Mouse (Mus musculus) kidney, postnatal 0 days (tissue): ENCODE data around the gene Glyctk. TPM values are rescaled to one million over a fixed set of nuclear protein-coding genes. Genes with fewer than 3 reads are reported as not detected.

Experiments
- ATAC-seq: fragments of 200-750 bp; cut with Nextera tagmentation; replicated peaks from 2 replicates; pipeline ENCODE4 v1.8.0; 2017; ENCODE audit warnings: low read depth, moderate number of reproducible peaks, moderate TSS enrichment, moderate library complexity; ENCODE audit not compliant: low FRiP score
- DNase-seq: peaks from one replicate; pipeline ENCODE4 v3.0.0-alpha.2; 2016; ENCODE audit warnings: low spot score
- H3K27ac ChIP-seq: fragments of 300-500 bp; sonication (generic); 2 replicates; pipeline ENCODE4 v1.5.1; 2014; ENCODE audit warnings: mild to moderate bottlenecking
- H3K27me3 ChIP-seq: fragments of 300-500 bp; sonication (generic); 2 replicates; pipeline ENCODE4 v1.6.1; 2014; ENCODE audit warnings: low read length, mixed read lengths; ENCODE audit not compliant: insufficient read depth
- H3K36me3 ChIP-seq: fragments of 300-500 bp; sonication (generic); 2 replicates; pipeline ENCODE4 v1.6.1; 2014; ENCODE audit warnings: low read length, mixed read lengths; ENCODE audit not compliant: insufficient read depth
- H3K4me1 ChIP-seq: fragments of 300-500 bp; sonication (generic); replicated peaks from 2 replicates; pipeline ENCODE4 v1.6.1; 2014; ENCODE audit warnings: antibody characterized with exemption, low read length, mixed read lengths; ENCODE audit not compliant: insufficient read depth
- H3K4me2 ChIP-seq: fragments of 300-500 bp; sonication (generic); 2 replicates; pipeline ENCODE4 v1.6.1; 2014; ENCODE audit warnings: mild to moderate bottlenecking, low read length, moderate library complexity, mixed read lengths
- H3K4me3 ChIP-seq: fragments of 300-500 bp; sonication (generic); replicated peaks from 2 replicates; pipeline ENCODE4 v1.5.1; 2014; ENCODE audit warnings: low read depth, low read length
- H3K9ac ChIP-seq: fragments of 300-500 bp; sonication (generic); 2 replicates; pipeline ENCODE4 v1.6.1; 2014; ENCODE audit warnings: low read depth, low read length
- H3K9me3 ChIP-seq: fragments of 300-500 bp; sonication (generic); replicated peaks from 2 replicates; pipeline ENCODE4 v1.6.1; 2016; ENCODE audit warnings: low read length, inconsistent platforms, mixed read lengths
- CTCF ChIP-seq: IDR thresholded peaks from 2 replicates; pipeline ENCODE4 v1.5.1; 2016; ENCODE audit warnings: antibody characterized with exemption, low read depth, mild to moderate bottlenecking, moderate library complexity
- WGBS: fragments of 180-500 bp; shearing (Covaris S2); extraction: QIAGEN DNeasy Blood & Tissue Kit; methylation state at CpG from one replicate; pipeline ENCODE4 v1.1.7; 2014; 5-methylcytosine and 5-hydroxymethylcytosine counted together
- polyA plus RNA-seq: library from polyadenylated mRNA; unstranded; fragments of >200 nt; fragmentation: Nextera tagmentation; extraction: Ambion mirVana; gene quantifications from 2 replicates; pipeline ENCODE4 v1.2.1, GENCODE M21; 2015

The Glyctk gene
- polyA plus RNA-seq, 1 experiment from 2014 or later: 11.5 TPM

GRCm38 (mm10) chr9:106201895-106202294, 44.0 kb upstream of the Glyctk start:
- no peak overlapping the region for H3K4me3 ChIP-seq
- no peak for ATAC-seq
- peak overlapping the region; percentile 62; the same call in 1 of the 2 replicates for H3K4me2 ChIP-seq

GRCm38 (mm10) chr9:106199535-106200272, 41.8 kb upstream of the Glyctk start, which contains the start of gene Ppm1m:
TSS of gene Ppm1m (minus strand) at chr9:106199746.
- H3K4me3 ChIP-seq: peak within 1 kb of the TSS; percentile 68
- H3K9me3 ChIP-seq: no peaks in the 10 kb centered on the region
- peaks cover 23% of the 10 kb centered on the region for H3K4me1 ChIP-seq
- H3K36me3 ChIP-seq: peaks cover 2% of the 10 kb centered on the region; the same call in 1 of the 2 replicates
- no peaks in the 10 kb centered on the region for H3K27me3 ChIP-seq
- TF ChIP-seq CTCF: no peak
- no peak for DNase-seq
- ATAC-seq: no peak
- 50% methylated on average over 18 of the region's 18 CpGs for WGBS
- H3K27ac ChIP-seq: peak within 1 kb of the TSS; percentile 64
- H3K4me2 ChIP-seq: peak within 1 kb of the TSS; percentile 72
- peak within 1 kb of the TSS; percentile 63 for H3K9ac ChIP-seq

More at GRCm38 (mm10) chr9:106201895-106202294, 44.0 kb upstream of the Glyctk start:
- H3K4me1 ChIP-seq: peaks cover 26% of the 10 kb centered on the region
- H3K27ac ChIP-seq: no peak overlapping the region
- WGBS: 68% methylated on average over 3 of the region's 3 CpGs
- no peaks in the 10 kb centered on the region for H3K9me3 ChIP-seq
- H3K27me3 ChIP-seq: no peaks in the 10 kb centered on the region
- H3K9ac ChIP-seq: no peak overlapping the region
- no peak for DNase-seq
- no peaks in the 10 kb centered on the region for H3K36me3 ChIP-seq
- TF ChIP-seq CTCF: no peak

GRCm38 (mm10) chr9:106198962-106199458, 41.1 kb upstream of the Glyctk start:
- Histone ChIP-seq H3K27me3 (no peaks in the 10 kb centered on the region), H3K9me3 (no peaks in the 10 kb centered on the region), H3K36me3 (peaks cover 2% of the 10 kb centered on the region; the same call in 1 of the 2 replicates), H3K27ac (peak overlapping the region; percentile 64), H3K4me1 (peaks cover 21% of the 10 kb centered on the region), H3K4me3 (peak overlapping the region; percentile 68), H3K4me2 (peak overlapping the region; percentile 72), H3K9ac (peak overlapping the region; percentile 63)
- peak; percentile 80 for DNase-seq
- 3% methylated on average over 37 of the region's 51 CpGs for WGBS
- TF ChIP-seq CTCF: no peak
- ATAC-seq: peak; percentile 52

GRCm38 (mm10) chr9:106197732-106198131, 39.8 kb upstream of the Glyctk start:
- no peak overlapping the region for H3K9ac ChIP-seq

DNA sequence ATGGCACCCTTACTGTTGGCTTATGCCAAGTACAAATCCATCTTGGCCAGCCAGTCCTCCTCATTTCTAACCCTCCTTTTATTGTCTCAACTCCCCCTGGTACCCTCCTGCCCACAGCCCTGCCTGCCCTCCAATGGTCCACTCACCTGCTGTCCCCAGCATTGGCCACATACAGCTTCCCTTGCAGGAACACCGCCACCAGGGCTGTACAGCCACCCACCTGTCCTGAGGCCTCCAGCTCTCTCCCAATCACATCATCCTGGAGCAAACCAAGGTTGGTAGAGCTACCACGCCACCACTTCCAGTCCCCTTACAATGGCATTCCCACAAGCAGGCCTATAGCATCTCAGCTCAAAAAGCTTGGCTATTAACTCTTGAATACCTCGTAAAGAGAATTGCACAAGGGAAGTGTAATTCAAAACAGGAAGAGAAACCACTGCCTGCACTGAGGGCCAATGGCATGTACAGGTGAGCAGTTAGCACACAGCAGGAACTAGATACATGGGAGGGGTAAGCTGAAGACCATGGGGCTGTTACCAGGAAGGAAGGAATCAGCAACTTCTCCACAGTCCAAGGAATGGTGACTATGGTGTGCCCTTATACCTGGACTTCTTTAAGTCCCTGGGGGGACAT, 39.3 kb upstream of the Glyctk start:
- Histone ChIP-seq H3K4me1 (peaks cover 12% of the 10 kb centered on the region), H3K4me2 (no peak overlapping the region), H3K4me3 (no peak overlapping the region), H3K27me3 (no peaks in the 10 kb centered on the region), H3K9me3 (no peaks in the 10 kb centered on the region), H3K36me3 (peaks cover 2% of the 10 kb centered on the region; the same call in 1 of the 2 replicates), H3K9ac (no peak overlapping the region), H3K27ac (no peak overlapping the region)
- DNase-seq (no peak), ATAC-seq (no peak)
- no peak for TF ChIP-seq CTCF
- WGBS: 83% methylated on average over 3 of the region's 3 CpGs

More at GRCm38 (mm10) chr9:106197732-106198131, 39.8 kb upstream of the Glyctk start:
- 92% methylated on average over 9 of the region's 9 CpGs for WGBS
- Histone ChIP-seq H3K27ac (no peak overlapping the region), H3K27me3 (no peaks in the 10 kb centered on the region), H3K4me1 (peaks cover 14% of the 10 kb centered on the region), H3K4me3 (no peak overlapping the region; the same call in 1 of the 2 replicates), H3K9me3 (no peaks in the 10 kb centered on the region), H3K36me3 (peaks cover 2% of the 10 kb centered on the region; the same call in 1 of the 2 replicates), H3K4me2 (0 out of 2 replicates have a peak overlapping the region, but pooled peaks have one; percentile 72)
- TF ChIP-seq CTCF: no peak
- ATAC-seq (no peak), DNase-seq (no peak)

GRCm38 (mm10) chr9:106195693-106196092, 37.8 kb upstream of the Glyctk start:
- Histone ChIP-seq H3K4me1 (peaks cover 11% of the 10 kb centered on the region), H3K4me2 (no peak overlapping the region), H3K9ac (no peak overlapping the region), H3K27me3 (no peaks in the 10 kb centered on the region), H3K36me3 (peaks cover 13% of the 10 kb centered on the region), H3K9me3 (no peaks in the 10 kb centered on the region), H3K27ac (no peak overlapping the region), H3K4me3 (no peak overlapping the region)
- ATAC-seq (no peak), DNase-seq (no peak)
- no peak for TF ChIP-seq CTCF
- WGBS: 90% methylated on average over 8 of the region's 8 CpGs
